Mouse (Mus musculus) heart, embryonic 10.5 days (tissue): ENCODE measurements around the gene Schip1. TPM values are rescaled to one million over a fixed set of nuclear protein-coding genes. Genes with fewer than 3 reads are reported as not detected.

Experiments
- DNase-seq: peaks from one replicate; pipeline ENCODE4 v3.0.0-alpha.2; 2017; ENCODE audit warnings: low spot score
- H3K27ac ChIP-seq: fragments of 300-500 bp; sonication (generic); 2 replicates; pipeline ENCODE4 v1.5.1; 2016; ENCODE audit warnings: mild to moderate bottlenecking
- H3K27me3 ChIP-seq: fragments of 300-500 bp; sonication (generic); 2 replicates; pipeline ENCODE4 v1.6.1; 2016; ENCODE audit warnings: mild to moderate bottlenecking; ENCODE audit not compliant: poor library complexity, insufficient read depth, severe bottlenecking
- H3K36me3 ChIP-seq: fragments of 300-500 bp; sonication (generic); 2 replicates; pipeline ENCODE4 v1.6.1; 2016; ENCODE audit warnings: mild to moderate bottlenecking, moderate library complexity
- H3K4me1 ChIP-seq: fragments of 300-500 bp; sonication (generic); 2 replicates; pipeline ENCODE4 v1.6.1; 2016; ENCODE audit warnings: mild to moderate bottlenecking
- H3K4me3 ChIP-seq: fragments of 300-500 bp; sonication (generic); 2 replicates; pipeline ENCODE4 v1.5.1; 2016; ENCODE audit warnings: mild to moderate bottlenecking, moderate library complexity
- H3K9me3 ChIP-seq: fragments of 300-500 bp; sonication (generic); 2 replicates; pipeline ENCODE4 v1.6.1; 2016; ENCODE audit warnings: mild to moderate bottlenecking, moderate library complexity
- WGBS: fragments of 180-500 bp; shearing (Covaris S2); methylation state at CpG from one replicate; pipeline ENCODE4 v1.1.7; 2016; 5-methylcytosine and 5-hydroxymethylcytosine counted together
- polyA plus RNA-seq: library from polyadenylated mRNA; unstranded; fragments of >200 nt; fragmentation: Nextera tagmentation; extraction: Ambion mirVana; gene quantifications from 2 replicates; pipeline ENCODE4 v1.2.1, GENCODE M21; 2016

The Schip1 gene
- 71.0 and 82.1 TPM in 2 replicates for polyA plus RNA-seq

GRCm38 (mm10) chr3:68064731-68065130, at the start of gene Schip1:
Schip1 (plus strand) TSS chr3:68064802.
- H3K9me3 ChIP-seq = no peaks in the 10 kb centered on the region
- H3K27me3 ChIP-seq = no peaks in the 10 kb centered on the region
- no peak within 1 kb of the TSS for H3K27ac ChIP-seq
- no peaks in the 10 kb centered on the region for H3K36me3 ChIP-seq
- H3K4me3 ChIP-seq = no peak within 1 kb of the TSS
- DNase-seq = no peak
- no peaks in the 10 kb centered on the region for H3K4me1 ChIP-seq
- 37% methylated on average over 12 of the region's 12 CpGs for WGBS

GRCm38 (mm10) chr3:68015786-68016185, 48.8 kb upstream of the Schip1 start:
- no peak overlapping the region for H3K4me3 ChIP-seq
- WGBS = 54% methylated on average over 1 of the region's 1 CpGs
- no peaks in the 10 kb centered on the region for H3K9me3 ChIP-seq
- H3K4me1 ChIP-seq = no peaks in the 10 kb centered on the region
- no peaks in the 10 kb centered on the region for H3K27me3 ChIP-seq
- H3K36me3 ChIP-seq = no peaks in the 10 kb centered on the region
- DNase-seq = no peak
- no peak overlapping the region for H3K27ac ChIP-seq

- Histone ChIP-seq H3K27ac (no peak overlapping the region), H3K9me3 (no peaks in the 10 kb centered on the region), H3K4me3 (no peak overlapping the region), H3K4me1 (no peaks in the 10 kb centered on the region), H3K27me3 (no peaks in the 10 kb centered on the region), H3K36me3 (no peaks in the 10 kb centered on the region)
- 66% methylated on average over 4 of the region's 4 CpGs for WGBS
- DNase-seq = no peak
Measured at GRCm38 (mm10) chr3:68019401-68019800, 45.2 kb upstream of the Schip1 start.

GRCm38 (mm10) chr3:68036097-68036496, 28.5 kb upstream of the Schip1 start:
- Histone ChIP-seq H3K9me3 (no peaks in the 10 kb centered on the region), H3K27me3 (no peaks in the 10 kb centered on the region), H3K27ac (no peak overlapping the region), H3K4me1 (no peaks in the 10 kb centered on the region), H3K4me3 (no peak overlapping the region), H3K36me3 (no peaks in the 10 kb centered on the region)
- 78% methylated on average over 3 of the region's 3 CpGs for WGBS
- no peak for DNase-seq

GRCm38 (mm10) chr3:68042951-68043350, 21.7 kb upstream of the Schip1 start:
- H3K36me3 ChIP-seq = no peaks in the 10 kb centered on the region
- H3K4me1 ChIP-seq = no peaks in the 10 kb centered on the region
- no peak for DNase-seq
- no peak overlapping the region for H3K27ac ChIP-seq
- H3K9me3 ChIP-seq = no peaks in the 10 kb centered on the region
- no peak overlapping the region for H3K4me3 ChIP-seq
- peaks cover 6% of the 10 kb centered on the region for H3K27me3 ChIP-seq
- 86% methylated on average over 2 of the region's 2 CpGs for WGBS

- no peaks in the 10 kb centered on the region for H3K9me3 ChIP-seq
- no peaks in the 10 kb centered on the region for H3K36me3 ChIP-seq
- H3K27me3 ChIP-seq = peaks cover 6% of the 10 kb centered on the region
- 50% methylated on average over 9 of the region's 9 CpGs for WGBS
- H3K4me3 ChIP-seq = no peak overlapping the region
- H3K27ac ChIP-seq = no peak overlapping the region
- no peaks in the 10 kb centered on the region for H3K4me1 ChIP-seq
- DNase-seq = no peak
Measured at GRCm38 (mm10) chr3:68045475-68046416, 18.9 kb upstream of the Schip1 start.

- no peak for DNase-seq
- Histone ChIP-seq H3K9me3 (no peaks in the 10 kb centered on the region), H3K27ac (no peak overlapping the region), H3K4me1 (peaks cover 6% of the 10 kb centered on the region; the same call in 1 of the 2 replicates), H3K36me3 (no peaks in the 10 kb centered on the region), H3K27me3 (no peaks in the 10 kb centered on the region), H3K4me3 (no peak overlapping the region)
- 46% methylated on average over 2 of the region's 2 CpGs for WGBS
Measured at GRCm38 (mm10) chr3:68053538-68053937, 11.1 kb upstream of the Schip1 start.

GRCm38 (mm10) chr3:68055071-68055470, 9.5 kb upstream of the Schip1 start:
- DNase-seq = no peak

GRCm38 (mm10) chr3:68056373-68057275, 8.0 kb upstream of the Schip1 start:
- Histone ChIP-seq H3K9me3 (no peaks in the 10 kb centered on the region), H3K4me1 (peaks cover 6% of the 10 kb centered on the region; the same call in 1 of the 2 replicates), H3K27me3 (no peaks in the 10 kb centered on the region), H3K27ac (no peak overlapping the region), H3K36me3 (no peaks in the 10 kb centered on the region), H3K4me3 (peak overlapping the region; percentile 45)
- WGBS = 49% methylated on average over 23 of the region's 23 CpGs
- DNase-seq = no peak

More at GRCm38 (mm10) chr3:68055071-68055470, 9.5 kb upstream of the Schip1 start:
- Histone ChIP-seq H3K4me1 (peaks cover 6% of the 10 kb centered on the region; the same call in 1 of the 2 replicates), H3K4me3 (peak overlapping the region; percentile 45), H3K27me3 (no peaks in the 10 kb centered on the region), H3K9me3 (no peaks in the 10 kb centered on the region), H3K27ac (no peak overlapping the region), H3K36me3 (no peaks in the 10 kb centered on the region)
- 31% methylated on average over 13 of the region's 13 CpGs for WGBS

- 47% methylated on average over 2 of the region's 2 CpGs for WGBS
- no peak overlapping the region for H3K27ac ChIP-seq
Measured at GRCm38 (mm10) chr3:68059162-68059800, 5.3 kb upstream of the Schip1 start.

GRCm38 (mm10) chr3:68071395-68072386, 7.1 kb downstream of the Schip1 start:
- WGBS = 77% methylated on average over 9 of the region's 9 CpGs

More at GRCm38 (mm10) chr3:68059162-68059800, 5.3 kb upstream of the Schip1 start:
- H3K27me3 ChIP-seq = no peaks in the 10 kb centered on the region
- DNase-seq = no peak
- no peaks in the 10 kb centered on the region for H3K36me3 ChIP-seq
- no peak overlapping the region for H3K4me3 ChIP-seq
- no peaks in the 10 kb centered on the region for H3K9me3 ChIP-seq
- peaks cover 6% of the 10 kb centered on the region; the same call in 1 of the 2 replicates for H3K4me1 ChIP-seq

More at GRCm38 (mm10) chr3:68071395-68072386, 7.1 kb downstream of the Schip1 start:
- no peaks in the 10 kb centered on the region for H3K36me3 ChIP-seq
- H3K9me3 ChIP-seq = no peaks in the 10 kb centered on the region
- no peak overlapping the region for H3K27ac ChIP-seq
- no peaks in the 10 kb centered on the region for H3K27me3 ChIP-seq
- no peaks in the 10 kb centered on the region for H3K4me1 ChIP-seq
- DNase-seq = no peak
- no peak overlapping the region for H3K4me3 ChIP-seq
